Mouse (Mus musculus) heart, embryonic 12.5 days (tissue): ENCODE data around the gene Isg20l2. TPM values are rescaled to one million over a fixed set of nuclear protein-coding genes. Genes with fewer than 3 reads are reported as not detected.
"Not testable (repeated sequence)": the region's sequence is repeated elsewhere in the genome, so short reads cannot be mapped to it uniquely, and the experiment has no call there.

Experiments
- ATAC-seq: fragments of 200-750 bp; cut with Nextera tagmentation; 2 replicates; pipeline ENCODE4 v1.8.0; 2017; ENCODE audit warnings: moderate TSS enrichment, moderate library complexity; ENCODE audit not compliant: insufficient number of reproducible peaks, low FRiP score
- H3K27ac ChIP-seq: fragments of 300-500 bp; sonication (generic); 2 replicates; pipeline ENCODE4 v1.5.1; 2016; ENCODE audit warnings: mild to moderate bottlenecking, moderate library complexity; ENCODE audit not compliant: poor library complexity, severe bottlenecking
- H3K27me3 ChIP-seq: fragments of 300-500 bp; sonication (generic); replicated peaks from 2 replicates; pipeline ENCODE4 v1.6.1; 2016; ENCODE audit warnings: mild to moderate bottlenecking, moderate library complexity
- H3K36me3 ChIP-seq: fragments of 300-500 bp; sonication (generic); 2 replicates; pipeline ENCODE4 v1.6.1; 2016; ENCODE audit warnings: mild to moderate bottlenecking, moderate library complexity
- H3K4me1 ChIP-seq: fragments of 300-500 bp; sonication (generic); replicated peaks from 2 replicates; pipeline ENCODE4 v1.6.1; 2016; ENCODE audit warnings: mild to moderate bottlenecking
- H3K4me2 ChIP-seq: fragments of 300-500 bp; sonication (generic); 2 replicates; pipeline ENCODE4 v1.6.1; 2016; ENCODE audit warnings: mild to moderate bottlenecking, moderate library complexity
- H3K4me3 ChIP-seq: fragments of 300-500 bp; sonication (generic); 2 replicates; pipeline ENCODE4 v1.5.1; 2016; ENCODE audit warnings: mild to moderate bottlenecking
- H3K9ac ChIP-seq: fragments of 300-500 bp; sonication (generic); 2 replicates; pipeline ENCODE4 v1.6.1; 2016; ENCODE audit warnings: mild to moderate bottlenecking, moderate library complexity
- H3K9me3 ChIP-seq: fragments of 300-500 bp; sonication (generic); replicated peaks from 2 replicates; pipeline ENCODE4 v1.6.1; 2016; ENCODE audit warnings: mild to moderate bottlenecking, moderate library complexity
- WGBS: fragments of 180-500 bp; shearing (Covaris S2); methylation state at CpG from one replicate; pipeline ENCODE4 v1.1.7; 2016; 5-methylcytosine and 5-hydroxymethylcytosine counted together
- polyA plus RNA-seq: library from polyadenylated mRNA; unstranded; fragments of >200 nt; fragmentation: Nextera tagmentation; extraction: Ambion mirVana; gene quantifications from 2 replicates; pipeline ENCODE4 v1.2.1, GENCODE M21; 2016

Isg20l2 gene
- 36.4 and 38.3 TPM in 2 replicates for polyA plus RNA-seq

DNA sequence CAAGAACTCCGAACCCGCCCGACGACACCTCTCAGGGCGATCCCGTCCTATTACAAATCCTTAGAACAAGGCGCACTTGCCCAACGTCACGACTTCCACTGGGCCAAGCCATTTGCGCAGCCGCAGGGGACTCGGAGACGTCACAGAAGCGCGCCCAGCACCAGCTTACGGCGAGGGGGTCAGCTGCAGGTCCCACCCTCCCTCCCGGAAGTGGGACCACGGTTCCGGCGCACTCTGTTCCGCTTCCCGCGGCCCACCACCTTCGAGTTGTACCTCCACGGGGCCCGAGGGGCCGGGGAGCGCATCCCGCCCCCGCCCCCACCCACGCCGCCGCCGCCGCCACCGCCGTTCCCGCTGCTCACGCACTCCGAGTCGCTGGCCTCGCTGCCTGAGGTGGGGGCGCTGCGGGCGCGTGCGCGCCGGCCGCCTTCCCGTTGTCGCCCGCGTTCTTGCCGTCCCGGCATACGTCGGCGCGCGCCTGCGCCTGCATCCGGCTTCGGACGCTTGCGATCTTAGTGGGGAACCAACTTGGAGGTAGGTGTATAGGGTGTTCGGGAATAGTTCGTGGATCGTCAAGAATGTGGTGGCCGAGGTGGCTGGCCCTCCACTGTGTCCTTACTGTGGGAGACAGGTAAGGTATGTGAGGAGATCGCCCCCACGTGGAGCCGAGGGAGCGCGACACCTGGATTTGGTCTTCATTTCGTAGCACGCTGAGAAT is at the start of gene Isg20l2, which contains the start of gene Rrnad1:
TSS of gene Isg20l2 (plus strand) at position 237 of the 718 bp plus-strand sequence.
TSS of gene Rrnad1 (minus strand) at position 640 of the 718 bp plus-strand sequence.
- Histone ChIP-seq H3K4me1 (peaks cover 25% of the 10 kb centered on the region), H3K9ac (peak within 1 kb of the TSS; percentile 87), H3K4me2 (peak within 1 kb of the TSS; percentile 82), H3K4me3 (peak within 1 kb of the TSS; percentile 86), H3K9me3 (no peaks in the 10 kb centered on the region), H3K27me3 (no peaks in the 10 kb centered on the region), H3K36me3 (peaks cover 55% of the 10 kb centered on the region), H3K27ac (peak within 1 kb of the TSS; percentile 73)
- under 1% methylated on average over 76 of the region's 78 CpGs for WGBS
- peak; percentile 97 for ATAC-seq

GRCm38 (mm10) chr3:87884291-87884690 is 45.8 kb upstream of the Isg20l2 start:
- ATAC-seq = no peak
- Histone ChIP-seq H3K4me1 (peaks cover 20% of the 10 kb centered on the region), H3K36me3 (peaks cover 23% of the 10 kb centered on the region), H3K4me3 (peak overlapping the region; percentile 95), H3K9me3 (peaks cover 5% of the 10 kb centered on the region), H3K9ac (peak overlapping the region; percentile 94), H3K27me3 (no peaks in the 10 kb centered on the region), H3K4me2 (peak overlapping the region; percentile 96), H3K27ac (peak overlapping the region; percentile 92)
- WGBS = 3% methylated on average over 3 of the region's 3 CpGs

GRCm38 (mm10) chr3:87884708-87885251 is 45.3 kb upstream of the Isg20l2 start:
- H3K27ac ChIP-seq = peak overlapping the region; percentile 92
- H3K4me1 ChIP-seq = peaks cover 20% of the 10 kb centered on the region
- H3K9me3 ChIP-seq = peaks cover 6% of the 10 kb centered on the region
- H3K36me3 ChIP-seq = peaks cover 22% of the 10 kb centered on the region
- peak overlapping the region; percentile 95 for H3K4me3 ChIP-seq
- 0% methylated on average over 24 of the region's 28 CpGs for WGBS
- H3K27me3 ChIP-seq = no peaks in the 10 kb centered on the region
- peak overlapping the region; percentile 96 for H3K4me2 ChIP-seq
- peak overlapping the region; percentile 94 for H3K9ac ChIP-seq
- ATAC-seq = peak; percentile 31

- H3K4me1 ChIP-seq = peaks cover 20% of the 10 kb centered on the region
- ATAC-seq = peak; percentile 96
- WGBS = under 1% methylated on average over 33 of the region's 33 CpGs
- H3K27ac ChIP-seq = peak within 1 kb of the TSS; percentile 92
- peak within 1 kb of the TSS; percentile 94 for H3K9ac ChIP-seq
- H3K27me3 ChIP-seq = no peaks in the 10 kb centered on the region
- peak within 1 kb of the TSS; percentile 96 for H3K4me2 ChIP-seq
- peaks cover 15% of the 10 kb centered on the region for H3K36me3 ChIP-seq
- H3K9me3 ChIP-seq = peaks cover 6% of the 10 kb centered on the region
- peak within 1 kb of the TSS; percentile 95 for H3K4me3 ChIP-seq
Observed at GRCm38 (mm10) chr3:87885281-87886003, 44.7 kb upstream of the Isg20l2 start, which contains the start of gene Prcc. Gene Prcc (minus strand): TSS chr3:87885608.

GRCm38 (mm10) chr3:87886004-87886365 is 44.1 kb upstream of the Isg20l2 start:
- peaks cover 6% of the 10 kb centered on the region for H3K9me3 ChIP-seq
- H3K36me3 ChIP-seq = peaks cover 12% of the 10 kb centered on the region
- H3K27ac ChIP-seq = no peak overlapping the region
- H3K9ac ChIP-seq = no peak overlapping the region; the same call in 1 of the 2 replicates
- H3K4me1 ChIP-seq = peaks cover 20% of the 10 kb centered on the region
- H3K4me3 ChIP-seq = peak overlapping the region; percentile 95
- no peak for ATAC-seq
- WGBS = 6% methylated on average over 10 of the region's 10 CpGs
- peak overlapping the region; percentile 57 for H3K4me2 ChIP-seq
- no peaks in the 10 kb centered on the region for H3K27me3 ChIP-seq

- peak overlapping the region; percentile 57 for H3K4me2 ChIP-seq
- peak overlapping the region; percentile 95; the same call in 1 of the 2 replicates for H3K4me3 ChIP-seq
- no peak overlapping the region for H3K9ac ChIP-seq
- H3K27ac ChIP-seq = no peak overlapping the region
- ATAC-seq = no peak
- H3K9me3 ChIP-seq = peaks cover 6% of the 10 kb centered on the region
- H3K4me1 ChIP-seq = peaks cover 20% of the 10 kb centered on the region
- H3K27me3 ChIP-seq = no peaks in the 10 kb centered on the region
- H3K36me3 ChIP-seq = peaks cover 7% of the 10 kb centered on the region
- WGBS = 87% methylated on average over 6 of the region's 6 CpGs
Observed at GRCm38 (mm10) chr3:87886416-87886815, 43.7 kb upstream of the Isg20l2 start.

DNA sequence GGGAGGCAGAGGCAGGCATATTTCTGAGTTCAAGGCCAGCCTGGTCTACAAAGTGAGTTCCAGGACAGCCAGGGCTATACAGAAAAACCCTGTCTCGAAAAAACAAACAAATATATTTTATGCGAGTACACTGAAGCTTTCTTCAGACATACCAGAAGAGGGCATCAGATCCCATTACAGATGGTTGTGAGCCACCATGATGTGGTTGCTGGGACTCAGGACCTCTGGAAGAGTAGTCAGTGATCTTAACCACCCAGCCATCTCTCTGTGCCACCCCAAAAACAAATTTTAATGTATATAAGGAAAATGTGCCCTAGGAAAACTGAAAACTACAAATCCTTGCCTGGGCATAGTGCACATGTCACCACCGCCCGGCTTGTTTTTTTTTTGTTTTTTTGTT is 42.7 kb upstream of the Isg20l2 start:
- not testable (repeated sequence) for ATAC-seq, H3K27ac ChIP-seq, H3K27me3 ChIP-seq, H3K4me3 ChIP-seq, H3K36me3 ChIP-seq, H3K4me2 ChIP-seq, H3K9me3 ChIP-seq, H3K9ac ChIP-seq
- peaks cover 18% of the 10 kb centered on the region for H3K4me1 ChIP-seq
- WGBS = 80% methylated on average over 4 of the region's 4 CpGs

- no peak for ATAC-seq
- no peak overlapping the region for H3K27ac ChIP-seq
- no peaks in the 10 kb centered on the region for H3K27me3 ChIP-seq
- no peak overlapping the region for H3K9ac ChIP-seq
- no peaks in the 10 kb centered on the region for H3K36me3 ChIP-seq
- 63% methylated on average over 3 of the region's 3 CpGs for WGBS
- no peak overlapping the region for H3K4me2 ChIP-seq
- no peaks in the 10 kb centered on the region for H3K4me1 ChIP-seq
- peaks cover 6% of the 10 kb centered on the region for H3K9me3 ChIP-seq
- H3K4me3 ChIP-seq = no peak overlapping the region
Observed at GRCm38 (mm10) chr3:87891481-87891880, 38.6 kb upstream of the Isg20l2 start.

- Histone ChIP-seq H3K4me3 (no peak overlapping the region), H3K36me3 (no peaks in the 10 kb centered on the region), H3K4me2 (no peak overlapping the region), H3K9me3 (peaks cover 4% of the 10 kb centered on the region), H3K4me1 (no peaks in the 10 kb centered on the region), H3K27ac (no peak overlapping the region), H3K27me3 (no peaks in the 10 kb centered on the region), H3K9ac (no peak overlapping the region)
- no peak for ATAC-seq
- WGBS = 78% methylated on average over 3 of the region's 3 CpGs
Observed at GRCm38 (mm10) chr3:87893367-87893905, 36.7 kb upstream of the Isg20l2 start.

DNA sequence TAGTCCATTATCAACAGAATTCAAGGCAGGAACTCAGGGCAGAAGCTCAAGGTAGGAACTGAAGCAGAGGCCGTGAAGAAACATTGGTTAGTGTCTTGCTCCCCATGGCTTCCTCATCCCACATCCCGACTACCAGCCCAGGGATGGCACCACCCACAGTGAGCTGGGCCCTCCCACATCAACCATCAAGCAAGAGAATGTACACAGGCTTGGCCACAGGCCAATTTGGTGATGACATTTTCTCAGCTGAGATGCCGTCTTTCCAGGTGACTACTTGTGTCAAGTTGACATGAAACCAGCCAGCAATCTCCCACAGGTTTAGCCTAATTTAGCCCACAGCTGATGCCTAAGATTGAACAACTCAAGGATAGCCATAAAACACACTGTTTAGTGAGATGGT is 30.8 kb upstream of the Isg20l2 start:
- 64% methylated on average over 3 of the region's 3 CpGs for whole genome bisulfite sequencing
- Histone ChIP-seq H3K9me3 (no peaks in the 10 kb centered on the region), H3K27me3 (no peaks in the 10 kb centered on the region), H3K9ac (no peak overlapping the region), H3K4me2 (no peak overlapping the region), H3K27ac (no peak overlapping the region), H3K4me1 (peaks cover 9% of the 10 kb centered on the region), H3K4me3 (no peak overlapping the region), H3K36me3 (no peaks in the 10 kb centered on the region)
- ATAC-seq = no peak

GRCm38 (mm10) chr3:87899776-87900175 is 30.3 kb upstream of the Isg20l2 start:
- no peak overlapping the region for H3K27ac ChIP-seq
- H3K9ac ChIP-seq = no peak overlapping the region
- H3K4me2 ChIP-seq = no peak overlapping the region
- no peaks in the 10 kb centered on the region for H3K27me3 ChIP-seq
- no peak overlapping the region for H3K4me3 ChIP-seq
- WGBS = 89% methylated on average over 3 of the region's 3 CpGs
- no peaks in the 10 kb centered on the region for H3K9me3 ChIP-seq
- peaks cover 9% of the 10 kb centered on the region for H3K4me1 ChIP-seq
- no peaks in the 10 kb centered on the region for H3K36me3 ChIP-seq
- ATAC-seq = no peak
